Mouse (Mus musculus): ENCODE results near the gene Oxld1. TPM values are rescaled to one million over a fixed set of nuclear protein-coding genes. Genes with fewer than 3 reads are reported as not detected.
A peak's percentile ranks its signal among the peaks of the same experiment; 100 is the strongest.

The Oxld1 gene
- polyA plus RNA-seq, 1 experiment from 2014 or later = 17.5 TPM

- Histone ChIP-seq H3K27ac (ENCODE audit: low read depth) (no peak overlapping the region; the same call in 1 of the 2 replicates), H3K4me2 (ENCODE audit: low read length) (no peak overlapping the region), H3K9ac (ENCODE audit: low read length) (no peak overlapping the region), H3K9me3 (ENCODE audit: control insufficient read depth, low read length) (no peaks in the 10 kb centered on the region), H3K36me3 (ENCODE audit: control insufficient read depth, insufficient read depth, low read length) (peaks cover 41% of the 10 kb centered on the region), H3K4me3 (ENCODE audit: low read depth, low read length) (no peak overlapping the region), H3K4me1 (replicated peaks; ENCODE audit: control insufficient read depth, insufficient read depth, low read length) (peaks cover 29% of the 10 kb centered on the region), H3K27me3 (replicated peaks; ENCODE audit: control insufficient read depth, insufficient read depth, low read length) (no peaks in the 10 kb centered on the region)
- peak; percentile 77 for DNase-seq (ENCODE audit: low spot score)
- 61% methylated on average over 4 of the region's 4 CpGs for WGBS
- ATAC-seq (replicated peaks; ENCODE audit: low FRiP score, low TSS enrichment, low read depth) = peak; percentile 63
These were observed 31.3 kb upstream of the Oxld1 start for GRCm38 (mm10) chr11:120489054-120489761.

GRCm38 (mm10) chr11:120488516-120488915 is 30.6 kb upstream of the Oxld1 start:
- Histone ChIP-seq H3K36me3 (ENCODE audit: control insufficient read depth, insufficient read depth, low read length) (peaks cover 42% of the 10 kb centered on the region), H3K27ac (ENCODE audit: low read depth) (no peak overlapping the region)

GRCm38 (mm10) chr11:120485251-120485650 is 27.4 kb upstream of the Oxld1 start:
- WGBS = 10% methylated on average over 10 of the region's 10 CpGs
- Histone ChIP-seq H3K27ac (ENCODE audit: low read depth) (no peak overlapping the region), H3K9me3 (ENCODE audit: control insufficient read depth, low read length) (no peaks in the 10 kb centered on the region), H3K36me3 (ENCODE audit: control insufficient read depth, insufficient read depth, low read length) (peaks cover 74% of the 10 kb centered on the region), H3K4me2 (ENCODE audit: low read length) (peak overlapping the region; percentile 88), H3K27me3 (replicated peaks; ENCODE audit: control insufficient read depth, insufficient read depth, low read length) (no peaks in the 10 kb centered on the region), H3K4me3 (ENCODE audit: low read depth, low read length) (peak overlapping the region; percentile 98), H3K4me1 (replicated peaks; ENCODE audit: control insufficient read depth, insufficient read depth, low read length) (peaks cover 16% of the 10 kb centered on the region), H3K9ac (ENCODE audit: low read length) (peak overlapping the region; percentile 78)
- DNase-seq (ENCODE audit: low spot score) = no peak
- ATAC-seq (replicated peaks; ENCODE audit: low FRiP score, low TSS enrichment, low read depth) = no peak

More at GRCm38 (mm10) chr11:120488516-120488915, 30.6 kb upstream of the Oxld1 start:
- Histone ChIP-seq H3K27me3 (replicated peaks; ENCODE audit: control insufficient read depth, insufficient read depth, low read length) (no peaks in the 10 kb centered on the region), H3K4me2 (ENCODE audit: low read length) (no peak overlapping the region), H3K9me3 (ENCODE audit: control insufficient read depth, low read length) (no peaks in the 10 kb centered on the region), H3K4me3 (ENCODE audit: low read depth, low read length) (no peak overlapping the region), H3K9ac (ENCODE audit: low read length) (no peak overlapping the region), H3K4me1 (replicated peaks; ENCODE audit: control insufficient read depth, insufficient read depth, low read length) (peaks cover 32% of the 10 kb centered on the region)
- 69% methylated on average over 4 of the region's 4 CpGs for WGBS
- no peak for ATAC-seq (replicated peaks; ENCODE audit: low FRiP score, low TSS enrichment, low read depth)
- no peak for DNase-seq (ENCODE audit: low spot score)

GRCm38 (mm10) chr11:120484265-120484981 is 26.6 kb upstream of the Oxld1 start, which contains the start of gene Mrpl12:
Gene Mrpl12 (plus strand): TSS chr11:120484613.
- H3K4me2 ChIP-seq (ENCODE audit: low read length) = peak within 1 kb of the TSS; percentile 88
- H3K4me1 ChIP-seq (replicated peaks; ENCODE audit: control insufficient read depth, insufficient read depth, low read length) = peaks cover 16% of the 10 kb centered on the region
- ATAC-seq (replicated peaks; ENCODE audit: low FRiP score, low TSS enrichment, low read depth) (peak; percentile 90), DNase-seq (ENCODE audit: low spot score) (peak; percentile 93)
- peak within 1 kb of the TSS; percentile 78 for H3K9ac ChIP-seq (ENCODE audit: low read length)
- H3K9me3 ChIP-seq (ENCODE audit: control insufficient read depth, low read length) = no peaks in the 10 kb centered on the region
- H3K27ac ChIP-seq (ENCODE audit: low read depth) = peak within 1 kb of the TSS; percentile 80
- WGBS = under 1% methylated on average over 60 of the region's 60 CpGs
- no peaks in the 10 kb centered on the region for H3K27me3 ChIP-seq (replicated peaks; ENCODE audit: control insufficient read depth, insufficient read depth, low read length)
- peaks cover 76% of the 10 kb centered on the region for H3K36me3 ChIP-seq (ENCODE audit: control insufficient read depth, insufficient read depth, low read length)
- H3K4me3 ChIP-seq (ENCODE audit: low read depth, low read length) = peak within 1 kb of the TSS; percentile 98

GRCm38 (mm10) chr11:120483448-120483934 is 25.6 kb upstream of the Oxld1 start:
- no peak for ATAC-seq (replicated peaks; ENCODE audit: low FRiP score, low TSS enrichment, low read depth)
- Histone ChIP-seq H3K9ac (ENCODE audit: low read length) (peak overlapping the region; percentile 78), H3K4me1 (replicated peaks; ENCODE audit: control insufficient read depth, insufficient read depth, low read length) (peaks cover 16% of the 10 kb centered on the region), H3K4me2 (ENCODE audit: low read length) (peak overlapping the region; percentile 88), H3K27ac (ENCODE audit: low read depth) (peak overlapping the region; percentile 80; the same call in 1 of the 2 replicates), H3K36me3 (ENCODE audit: control insufficient read depth, insufficient read depth, low read length) (peaks cover 82% of the 10 kb centered on the region), H3K4me3 (ENCODE audit: low read depth, low read length) (peak overlapping the region; percentile 98; the same call in 1 of the 2 replicates), H3K27me3 (replicated peaks; ENCODE audit: control insufficient read depth, insufficient read depth, low read length) (no peaks in the 10 kb centered on the region), H3K9me3 (ENCODE audit: control insufficient read depth, low read length) (no peaks in the 10 kb centered on the region)
- no peak for DNase-seq (ENCODE audit: low spot score)
- WGBS = 85% methylated on average over 7 of the region's 7 CpGs

- Histone ChIP-seq H3K9ac (ENCODE audit: low read length) (no peak overlapping the region), H3K4me2 (ENCODE audit: low read length) (no peak overlapping the region), H3K36me3 (ENCODE audit: control insufficient read depth, insufficient read depth, low read length) (peaks cover 79% of the 10 kb centered on the region), H3K4me1 (replicated peaks; ENCODE audit: control insufficient read depth, insufficient read depth, low read length) (peaks cover 8% of the 10 kb centered on the region), H3K27ac (ENCODE audit: low read depth) (no peak overlapping the region), H3K27me3 (replicated peaks; ENCODE audit: control insufficient read depth, insufficient read depth, low read length) (no peaks in the 10 kb centered on the region), H3K4me3 (ENCODE audit: low read depth, low read length) (no peak overlapping the region), H3K9me3 (ENCODE audit: control insufficient read depth, low read length) (no peaks in the 10 kb centered on the region)
- ATAC-seq (replicated peaks; ENCODE audit: low FRiP score, low TSS enrichment, low read depth) (no peak), DNase-seq (ENCODE audit: low spot score) (no peak)
- 96% methylated on average over 6 of the region's 6 CpGs for WGBS
These were observed 14.2 kb upstream of the Oxld1 start for GRCm38 (mm10) chr11:120472052-120472451.

DNA sequence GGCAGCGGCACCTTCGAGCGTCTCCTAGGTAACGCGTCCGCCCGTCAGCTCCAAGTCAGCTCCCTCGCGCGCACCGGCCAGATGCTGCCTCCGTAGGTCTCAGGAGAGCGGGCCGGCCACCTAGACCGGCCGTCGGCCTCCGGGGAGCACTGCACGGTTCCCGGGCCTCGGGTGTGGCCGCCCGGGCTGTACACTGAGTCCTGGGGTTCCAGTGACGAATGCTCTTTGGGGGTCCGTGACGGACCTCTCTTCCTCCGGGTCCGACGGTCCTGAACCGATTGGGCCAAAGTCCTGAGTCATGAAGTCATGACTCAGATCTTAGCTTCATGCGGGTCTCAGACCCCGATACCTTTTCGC is 9.8 kb upstream of the Oxld1 start:
- H3K36me3 ChIP-seq (ENCODE audit: control insufficient read depth, insufficient read depth, low read length) = peaks cover 48% of the 10 kb centered on the region
- ATAC-seq (replicated peaks; ENCODE audit: low FRiP score, low TSS enrichment, low read depth) = no peak; the same call in 1 of the 2 replicates

GRCm38 (mm10) chr11:120467051-120467735 is 9.3 kb upstream of the Oxld1 start, which contains the start of gene Arl16:
Gene Arl16 (minus strand): TSS chr11:120467607.
- H3K4me3 ChIP-seq (ENCODE audit: low read depth, low read length) = peak within 1 kb of the TSS; percentile 100
- peak within 1 kb of the TSS; percentile 83 for H3K9ac ChIP-seq (ENCODE audit: low read length)
- WGBS = under 1% methylated on average over 54 of the region's 54 CpGs
- H3K27ac ChIP-seq (ENCODE audit: low read depth) = peak within 1 kb of the TSS; percentile 64
- no peaks in the 10 kb centered on the region for H3K27me3 ChIP-seq (replicated peaks; ENCODE audit: control insufficient read depth, insufficient read depth, low read length)
- peak within 1 kb of the TSS; percentile 97 for H3K4me2 ChIP-seq (ENCODE audit: low read length)
- ATAC-seq (replicated peaks; ENCODE audit: low FRiP score, low TSS enrichment, low read depth) (peak; percentile 99), DNase-seq (ENCODE audit: low spot score) (peak; percentile 97)
- peaks cover 18% of the 10 kb centered on the region for H3K4me1 ChIP-seq (replicated peaks; ENCODE audit: control insufficient read depth, insufficient read depth, low read length)
- peaks cover 48% of the 10 kb centered on the region for H3K36me3 ChIP-seq (ENCODE audit: control insufficient read depth, insufficient read depth, low read length)
- H3K9me3 ChIP-seq (ENCODE audit: control insufficient read depth, low read length) = no peaks in the 10 kb centered on the region

More for the DNA sequence above, 9.8 kb upstream of the Oxld1 start:
- H3K27me3 ChIP-seq (replicated peaks; ENCODE audit: control insufficient read depth, insufficient read depth, low read length) = no peaks in the 10 kb centered on the region
- DNase-seq (ENCODE audit: low spot score) = no peak
- 1% methylated on average over 32 of the region's 33 CpGs for WGBS
- peak overlapping the region; percentile 100 for H3K4me3 ChIP-seq (ENCODE audit: low read depth, low read length)
- H3K27ac ChIP-seq (ENCODE audit: low read depth) = no peak overlapping the region
- H3K9ac ChIP-seq (ENCODE audit: low read length) = peak overlapping the region; percentile 83
- peaks cover 18% of the 10 kb centered on the region for H3K4me1 ChIP-seq (replicated peaks; ENCODE audit: control insufficient read depth, insufficient read depth, low read length)
- H3K9me3 ChIP-seq (ENCODE audit: control insufficient read depth, low read length) = no peaks in the 10 kb centered on the region
- H3K4me2 ChIP-seq (ENCODE audit: low read length) = peak overlapping the region; percentile 96

All from intestine, embryonic 14.5 days (tissue).